Mouse (Mus musculus): Measurements from ENCODE around the gene Slc9a5.

- TF ChIP-seq GATA1 (IDR thresholded peaks at IDR 0.05; ENCODE audit: low read length) (no peak), TAL1 (IDR thresholded peaks at IDR 0.05; ENCODE audit: low read length) (no peak)
These were observed 42.4 kb upstream of the Slc9a5 start for GRCm38 (mm10) chr8:105306146-105306691.

Data from erythroblast, embryonic 14.5 days (primary cell).